Mouse (Mus musculus) midbrain, embryonic 16.5 days (tissue): ENCODE data around the gene Map3k14. TPM values are rescaled to one million over a fixed set of nuclear protein-coding genes. Genes with fewer than 3 reads are reported as not detected.
A peak's percentile ranks its signal among the peaks of the same experiment; 100 is the strongest.

Experiments used
- ATAC-seq: fragments of 200-750 bp; cut with Nextera tagmentation; 2 replicates; pipeline ENCODE4 v1.8.0; 2017; ENCODE audit warnings: moderate TSS enrichment
- H3K27ac ChIP-seq: fragments of 300-500 bp; sonication (generic); 2 replicates; pipeline ENCODE4 v1.5.1; 2014; ENCODE audit warnings: mild to moderate bottlenecking, low read length, mixed read lengths
- H3K27me3 ChIP-seq: fragments of 300-500 bp; sonication (generic); 2 replicates; pipeline ENCODE4 v1.6.1; 2014; ENCODE audit warnings: low read depth, low read length, mixed read lengths; ENCODE audit not compliant: control insufficient read depth, insufficient read depth
- H3K36me3 ChIP-seq: fragments of 300-500 bp; sonication (generic); 2 replicates; pipeline ENCODE4 v1.6.1; 2014; ENCODE audit warnings: mild to moderate bottlenecking, low read length, moderate library complexity, mixed read lengths; ENCODE audit not compliant: control insufficient read depth, insufficient read depth
- H3K4me1 ChIP-seq: fragments of 300-500 bp; sonication (generic); 2 replicates; pipeline ENCODE4 v1.6.1; 2014; ENCODE audit warnings: mild to moderate bottlenecking, low read length, mixed read lengths; ENCODE audit not compliant: control insufficient read depth, insufficient read depth
- H3K4me2 ChIP-seq: fragments of 300-500 bp; sonication (generic); 2 replicates; pipeline ENCODE4 v1.6.1; 2014; ENCODE audit warnings: mild to moderate bottlenecking, low read length, mixed read lengths
- H3K4me3 ChIP-seq: fragments of 300-500 bp; sonication (generic); 2 replicates; pipeline ENCODE4 v1.5.1; 2014; ENCODE audit warnings: low read depth, mild to moderate bottlenecking, low read length, moderate library complexity, mixed read lengths
- H3K9ac ChIP-seq: fragments of 300-500 bp; sonication (generic); 2 replicates; pipeline ENCODE4 v1.6.1; 2014; ENCODE audit warnings: low read depth, low read length, mixed read lengths
- H3K9me3 ChIP-seq: fragments of 300-500 bp; sonication (generic); replicated peaks from 2 replicates; pipeline ENCODE4 v1.6.1; 2014; ENCODE audit warnings: mild to moderate bottlenecking, low read length, mixed read lengths; ENCODE audit not compliant: control insufficient read depth, poor library complexity, severe bottlenecking
- WGBS: fragments of 180-500 bp; shearing (Covaris S2); extraction: QIAGEN DNeasy Blood & Tissue Kit; methylation state at CpG from one replicate; pipeline ENCODE4 v1.1.7; 2014; 5-methylcytosine and 5-hydroxymethylcytosine counted together
- polyA plus RNA-seq: library from polyadenylated mRNA; unstranded; fragments of >200 nt; fragmentation: Nextera tagmentation; extraction: Ambion mirVana; gene quantifications from 2 replicates; pipeline ENCODE4 v1.2.1, GENCODE M21; 2015

Map3k14 gene
- polyA plus RNA-seq, 1 experiment from 2014 or later, result 4.4 TPM

- peaks cover 32% of the 10 kb centered on the region for H3K4me1 ChIP-seq
- peak overlapping the region; percentile 73 for H3K4me3 ChIP-seq
- peak; percentile 3; the same call in 1 of the 2 replicates for ATAC-seq
- WGBS, result 49% methylated on average over 3 of the region's 3 CpGs
- no peaks in the 10 kb centered on the region for H3K36me3 ChIP-seq
- peak overlapping the region; percentile 86 for H3K9ac ChIP-seq
- peak overlapping the region; percentile 76 for H3K4me2 ChIP-seq
- no peaks in the 10 kb centered on the region for H3K9me3 ChIP-seq
- H3K27me3 ChIP-seq, result no peaks in the 10 kb centered on the region
- H3K27ac ChIP-seq, result peak overlapping the region; percentile 71
These were observed 97.2 kb downstream of the Map3k14 start for GRCm38 (mm10) chr11:103170111-103170493.

Other genes starting within 250 kb of the Map3k14 start
- gene Nmt1, start 239.3 kb downstream of the Map3k14 start, polyA plus RNA-seq, result 25.5 and 26.8 TPM in 2 replicates
- gene Dcakd, start 239.1 kb downstream of the Map3k14 start, polyA plus RNA-seq, result 157 and 174 TPM in 2 replicates
- gene Plcd3, start 165.8 kb downstream of the Map3k14 start, polyA plus RNA-seq, result 2.8 and 3.6 TPM in 2 replicates
- 11.6 and 13.0 TPM in 2 replicates for gene Acbd4, start 165.8 kb downstream of the Map3k14 start, polyA plus RNA-seq
- gene Hexim1, start 151.2 kb downstream of the Map3k14 start, polyA plus RNA-seq, result 4.1 and 4.2 TPM in 2 replicates
- gene Hexim2, start 135.0 kb downstream of the Map3k14 start, polyA plus RNA-seq, result 29.9 and 37.0 TPM in 2 replicates
- gene Fmnl1, start 96.4 kb downstream of the Map3k14 start, polyA plus RNA-seq, result 5.7 and 6.3 TPM in 2 replicates
- gene 1700023F06Rik, start 58.9 kb downstream of the Map3k14 start, polyA plus RNA-seq, result 2.3 and 3.1 TPM in 2 replicates
- 1.2 and 1.3 TPM in 2 replicates for gene Spata32, start 49.0 kb downstream of the Map3k14 start, polyA plus RNA-seq
- 3.8 and 4.4 TPM in 2 replicates for gene Arhgap27, start 96.2 kb upstream of the Map3k14 start, polyA plus RNA-seq
- 8.9 and 9.6 TPM in 2 replicates for gene Plekhm1, start 145.2 kb upstream of the Map3k14 start, polyA plus RNA-seq
- not detected in 2 replicates for gene Lrrc37a, start 237.1 kb upstream of the Map3k14 start, polyA plus RNA-seq